Mouse (Mus musculus) skeletal muscle tissue, adult 2 months (tissue): ENCODE results near the gene Pdk1.
A peak's percentile ranks its signal among the peaks of the same experiment; 100 is the strongest.

ENCODE experiments used
- DNase-seq: peaks from one replicate; pipeline ENCODE4 v3.0.0-alpha.2; 2012; ENCODE audit warnings: low read depth, low spot score

The Pdk1 gene

DNA sequence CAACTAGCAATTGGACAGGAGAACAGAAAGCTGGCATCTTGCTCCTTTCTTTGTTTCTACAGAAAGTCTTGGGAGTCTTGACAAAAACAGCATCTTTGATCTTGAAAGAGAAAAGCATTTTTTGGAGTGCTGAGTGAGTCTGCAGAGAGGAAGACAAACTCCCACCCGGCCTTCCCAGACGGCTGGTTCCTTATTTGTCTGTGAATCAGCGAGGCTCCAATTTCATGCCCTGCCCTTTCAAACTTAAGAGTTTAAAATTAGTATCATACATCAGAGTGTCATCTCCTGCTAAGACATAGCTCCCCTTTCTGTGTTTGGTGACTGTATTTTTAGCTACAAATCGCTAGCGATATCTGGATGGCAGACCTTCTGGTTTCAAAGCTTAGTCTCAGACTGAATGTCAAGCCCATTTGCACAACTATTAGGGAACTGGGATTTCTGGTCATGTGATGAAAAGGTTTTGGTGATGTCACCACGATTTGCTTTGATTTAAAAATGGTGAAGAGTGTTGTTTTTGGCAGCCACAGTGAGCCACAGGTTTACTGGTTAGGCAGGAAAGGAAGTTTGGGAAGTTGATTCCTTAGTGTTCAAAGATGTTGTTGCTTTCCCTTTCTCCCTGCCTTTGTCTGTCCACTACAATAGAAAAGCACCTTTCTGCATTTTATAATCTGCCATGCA lies 65.8 kb downstream of the Pdk1 start:
- DNase-seq = peak; percentile 82

DNA sequence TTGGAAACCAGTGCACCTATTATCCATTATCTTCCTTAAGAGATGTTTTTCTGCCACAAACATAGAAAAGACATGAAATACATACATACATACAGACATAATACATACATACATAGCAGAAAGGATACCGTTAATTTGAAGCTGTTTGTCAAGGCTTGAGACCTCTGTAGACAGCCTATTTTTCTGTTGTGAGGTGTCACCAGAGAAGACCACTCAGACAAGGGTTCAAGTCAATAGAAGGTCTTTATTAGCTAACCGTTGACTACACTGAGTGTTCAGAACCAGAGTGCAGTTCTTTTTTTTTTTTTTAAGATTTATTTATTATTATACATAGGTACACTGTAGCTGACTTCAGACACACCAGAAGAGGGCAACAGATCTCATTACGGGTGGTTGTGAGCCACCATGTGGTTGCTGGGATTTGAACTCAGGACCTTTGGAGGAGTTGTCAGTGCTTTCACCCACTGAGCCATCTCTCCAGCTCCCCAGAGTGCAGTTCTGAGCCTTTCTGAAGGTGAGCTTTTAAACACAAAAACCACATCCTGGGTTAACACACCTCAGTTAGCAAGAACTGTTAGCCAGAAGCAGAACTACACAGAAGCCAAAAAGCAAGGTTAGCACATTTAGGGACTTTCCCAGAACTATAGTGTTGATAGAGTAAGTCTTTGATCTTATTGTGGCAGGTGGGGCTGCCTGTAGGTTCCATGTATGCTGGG lies 68.1 kb downstream of the Pdk1 start:
- no peak for DNase-seq

DNA sequence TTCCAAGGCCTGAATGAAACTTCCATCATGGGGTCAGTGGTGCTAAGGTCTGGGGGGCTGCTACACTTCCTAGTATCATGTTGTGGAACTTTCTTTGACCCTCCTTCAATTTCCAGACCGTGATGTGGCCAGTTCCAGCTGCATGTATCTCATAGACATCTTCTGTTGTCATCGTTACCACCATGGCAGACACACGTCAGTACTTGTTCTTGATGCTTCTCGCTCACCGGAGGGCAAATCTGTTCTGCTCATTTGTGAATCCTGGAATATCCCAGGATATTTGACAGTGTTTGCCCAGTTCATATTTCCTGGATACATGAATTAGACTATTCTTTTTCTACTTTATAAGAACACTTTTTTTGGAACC lies 68.7 kb downstream of the Pdk1 start:
- DNase-seq = no peak

DNA sequence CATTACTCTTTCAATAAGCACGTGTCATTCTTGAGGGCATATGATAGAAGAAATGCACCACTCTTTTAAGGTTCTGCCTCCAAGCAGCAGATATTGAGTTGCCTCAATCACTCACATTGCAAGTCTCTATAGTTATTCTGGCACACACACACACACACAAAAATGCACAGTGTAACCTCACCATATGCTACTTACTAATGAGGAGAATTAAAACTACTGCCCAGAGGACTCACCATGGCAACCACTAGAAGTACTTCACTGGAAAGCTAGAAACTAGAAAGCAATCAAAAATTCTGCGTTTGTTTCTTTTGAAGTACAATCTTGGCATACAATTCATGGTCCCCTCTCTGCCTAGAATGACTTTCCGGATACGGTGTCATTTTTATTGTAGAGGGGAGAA lies 78.2 kb downstream of the Pdk1 start:
- no peak for DNase-seq
